Mouse (Mus musculus): Measurements from ENCODE around the gene Ifitm6.
"Not testable (repeated sequence)": the region's sequence is repeated elsewhere in the genome, so short reads cannot be mapped to it uniquely, and the experiment has no call there.

The Ifitm6 gene

DNA sequence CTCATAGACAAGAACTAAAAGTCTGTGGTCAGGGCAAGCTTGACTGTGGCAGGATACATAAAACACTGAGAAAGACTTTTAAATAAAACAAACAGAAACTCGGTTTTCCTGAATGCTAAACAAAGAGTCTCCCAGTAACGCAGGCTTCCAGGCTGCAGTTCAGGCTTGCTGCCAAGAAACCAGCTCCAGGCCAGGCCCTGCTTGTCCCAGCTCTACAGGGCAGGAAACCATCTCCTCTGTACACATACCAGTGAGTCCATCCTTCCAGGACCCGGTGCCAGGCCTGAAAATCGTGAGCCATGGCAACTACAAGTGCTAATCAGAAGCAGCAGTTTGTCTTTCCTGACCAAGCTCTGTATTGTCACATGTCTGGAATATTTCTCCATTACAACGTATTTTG lies 23.9 kb upstream of the Ifitm6 start:
- DNase-seq (ENCODE audit: extremely low spot score, low read depth, low spot score), result no peak

DNA sequence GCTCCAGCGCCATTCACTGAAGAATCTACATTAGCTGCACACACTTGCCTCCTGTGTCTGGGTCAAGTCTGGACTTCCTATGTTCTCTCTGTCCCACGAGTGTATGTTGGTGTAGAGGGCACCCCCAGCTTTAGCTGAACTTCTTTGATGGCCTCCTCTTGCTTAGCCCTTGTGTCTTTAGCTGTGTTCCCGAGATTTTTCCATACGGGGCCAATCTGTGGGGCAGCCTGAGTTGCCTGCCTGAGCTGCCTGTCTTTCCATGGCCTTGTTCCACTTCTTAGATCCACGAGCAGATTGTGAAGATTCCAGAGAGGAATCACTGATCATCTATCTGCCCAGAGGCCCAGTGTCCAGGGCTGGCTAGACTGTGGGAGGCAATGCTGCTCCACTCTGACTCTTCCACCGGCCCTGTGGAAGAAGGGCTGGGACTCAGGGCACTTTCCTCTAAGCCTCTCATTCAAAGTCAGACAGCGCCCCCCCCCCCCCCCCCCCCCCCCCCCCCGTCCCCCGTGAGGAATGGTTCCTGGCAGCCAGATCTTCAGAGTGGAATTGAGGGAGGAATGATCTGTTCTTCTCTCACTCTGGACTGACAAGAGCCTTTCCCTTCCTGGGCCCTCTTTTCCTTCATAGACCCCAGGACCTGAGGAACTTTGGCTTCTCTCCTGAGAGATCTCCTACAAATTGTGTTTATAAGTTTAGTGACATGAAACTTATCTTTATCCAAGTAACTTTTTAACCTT lies 23.3 kb upstream of the Ifitm6 start:
- DNase-seq (ENCODE audit: extremely low spot score, low read depth, low spot score), result no peak

DNA sequence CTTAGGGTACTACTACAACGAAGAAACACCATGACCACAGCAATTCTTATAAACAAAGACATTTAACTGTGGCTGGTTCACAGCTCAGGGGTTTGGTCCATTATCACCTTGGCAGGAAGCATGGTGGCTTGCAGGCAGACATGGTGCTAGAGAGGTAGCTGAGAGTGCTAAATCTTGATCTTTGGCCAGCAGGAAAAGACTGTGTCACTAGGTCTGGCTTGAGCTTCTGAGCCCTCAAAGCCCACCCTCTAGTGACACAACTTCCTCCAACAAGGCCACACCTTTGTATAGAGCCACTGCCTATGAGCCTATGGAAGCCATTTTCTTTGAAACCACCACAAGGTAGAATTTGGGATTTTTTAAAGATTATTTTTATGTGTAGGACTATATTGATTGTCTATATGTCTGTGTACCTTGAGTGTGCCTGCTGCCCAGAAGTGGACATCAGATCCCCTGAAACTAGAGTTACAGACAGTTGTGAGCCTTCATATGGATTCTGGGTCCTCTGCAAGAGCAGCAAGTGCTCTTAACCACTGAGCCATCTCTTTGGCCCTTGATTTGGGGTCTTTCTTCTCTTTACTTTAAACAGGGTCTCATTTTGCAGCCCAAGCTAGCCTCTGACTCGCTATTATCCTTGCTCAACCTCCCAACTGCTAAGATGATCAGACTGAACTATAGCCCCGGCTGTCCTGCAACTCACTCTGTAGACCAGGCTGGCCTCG lies 21.8 kb upstream of the Ifitm6 start:
- DNase-seq (ENCODE audit: extremely low spot score, low read depth, low spot score), result no peak

DNA sequence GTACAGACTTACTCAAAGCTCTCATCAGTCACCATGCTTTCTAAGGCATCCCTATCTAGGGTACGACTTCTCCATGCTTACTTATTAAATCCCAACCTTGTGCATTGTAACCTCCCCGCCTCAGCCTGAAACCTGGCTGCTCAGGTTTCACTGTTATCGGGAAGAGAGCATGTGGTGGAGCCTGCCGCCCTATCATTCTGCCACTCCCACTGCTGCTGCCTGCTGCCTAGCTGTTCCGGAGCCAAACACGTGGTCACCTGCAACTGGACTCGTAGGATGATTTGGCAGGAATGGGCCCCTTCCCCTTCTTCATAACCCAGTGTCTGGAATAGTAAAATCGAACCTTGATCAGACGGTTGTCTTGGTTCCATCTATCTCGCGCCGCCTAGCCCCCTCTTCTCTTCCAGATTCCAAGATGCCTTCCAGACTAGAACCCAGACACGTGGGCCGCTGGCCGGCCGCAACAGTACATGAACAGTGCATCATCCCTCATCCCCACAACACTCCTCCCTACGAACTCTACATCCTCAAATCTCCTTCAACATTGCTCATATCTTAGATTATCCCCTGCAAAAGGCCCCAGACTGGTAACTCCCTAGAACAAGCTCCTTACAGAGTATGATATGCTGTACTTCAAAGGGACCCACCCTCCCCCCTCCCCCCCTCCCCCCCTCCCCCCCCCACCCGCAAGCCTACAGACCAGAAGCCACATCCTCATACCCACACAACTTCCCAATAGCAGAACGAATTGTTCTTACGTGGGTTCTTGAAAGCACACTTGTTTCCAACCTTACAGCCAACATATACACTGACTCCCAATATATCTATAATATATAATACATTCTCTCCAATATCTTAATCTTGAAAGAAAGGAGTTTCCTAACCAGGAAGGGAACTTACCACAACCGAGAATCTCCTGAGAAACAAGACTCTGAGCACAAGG lies 20.6 kb upstream of the Ifitm6 start:
- no peak for DNase-seq (ENCODE audit: extremely low spot score, low read depth, low spot score)

DNA sequence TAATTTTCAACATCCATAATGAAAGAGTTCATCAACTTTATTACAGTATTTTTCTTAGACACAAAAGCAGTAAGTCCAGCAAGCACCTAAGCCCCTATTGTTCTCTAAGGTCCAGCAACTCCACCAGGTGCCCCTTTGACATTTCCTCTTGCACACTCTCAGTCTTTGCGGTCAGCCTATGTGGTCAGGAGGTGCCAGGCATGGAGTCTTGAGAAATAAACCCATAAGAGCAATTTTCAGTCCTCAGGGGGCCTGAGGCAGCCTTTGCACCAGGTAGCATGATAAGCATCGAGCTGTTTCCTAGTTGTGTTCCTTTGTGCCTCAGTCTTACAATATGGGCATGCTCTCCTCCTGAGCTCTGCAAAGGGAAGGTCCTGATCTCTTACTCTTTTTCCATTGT lies 18.9 kb upstream of the Ifitm6 start:
- not testable (repeated sequence) for DNase-seq (ENCODE audit: extremely low spot score, low read depth, low spot score)

DNA sequence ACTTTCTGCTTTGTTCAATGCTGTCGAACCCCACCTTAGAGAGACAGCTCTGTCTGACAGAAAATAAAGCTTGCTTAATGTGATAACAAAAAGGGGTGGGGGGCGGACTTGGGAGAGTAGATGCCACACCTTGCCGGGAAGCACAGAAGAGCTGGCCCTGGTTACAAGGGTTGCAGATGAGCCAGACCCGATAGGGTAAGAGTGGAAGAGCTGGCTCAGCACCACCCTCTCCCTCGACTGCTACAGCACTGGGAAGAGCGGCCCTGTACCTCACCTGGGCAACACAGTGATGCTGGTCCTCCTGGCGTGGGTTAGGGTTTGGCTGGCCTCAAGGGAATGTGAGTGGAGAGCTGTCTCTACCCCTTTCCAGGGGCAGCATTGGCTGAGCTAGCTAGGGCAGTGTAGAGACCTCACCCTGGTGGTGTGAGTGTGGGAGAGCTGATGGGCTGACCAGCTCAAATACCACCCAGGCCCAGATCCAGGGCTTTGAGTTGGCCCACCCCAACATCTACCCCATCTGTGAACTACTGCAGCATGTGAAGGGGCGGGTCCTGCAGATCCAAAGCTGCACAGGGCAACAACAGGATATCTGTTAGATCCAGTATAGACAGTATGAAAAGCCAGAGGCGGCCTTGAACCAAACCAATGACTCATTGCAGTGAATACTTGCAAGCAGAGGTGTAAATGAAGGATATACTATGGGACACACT lies 14.9 kb upstream of the Ifitm6 start:
- DNase-seq (ENCODE audit: extremely low spot score, low read depth, low spot score), result no peak

DNA sequence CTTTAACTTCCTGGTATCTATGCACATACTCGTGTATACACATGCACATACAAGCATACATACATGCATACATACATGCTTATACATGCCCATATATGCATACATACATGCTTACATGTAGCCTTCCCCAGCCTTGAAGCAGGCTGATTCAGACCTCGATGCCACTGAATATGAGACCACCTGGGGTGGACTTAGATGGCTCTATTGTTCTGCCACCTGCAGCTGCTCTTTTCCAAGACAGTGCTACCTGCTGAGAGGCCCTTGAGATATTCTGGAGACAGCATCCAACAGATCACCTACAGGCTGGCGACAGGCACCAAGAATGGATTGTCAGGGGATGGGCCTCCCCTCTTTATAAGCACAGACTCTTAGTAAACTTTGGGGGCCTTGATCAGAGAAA lies 12.7 kb upstream of the Ifitm6 start:
- DNase-seq (ENCODE audit: extremely low spot score, low read depth, low spot score), result no peak

DNA sequence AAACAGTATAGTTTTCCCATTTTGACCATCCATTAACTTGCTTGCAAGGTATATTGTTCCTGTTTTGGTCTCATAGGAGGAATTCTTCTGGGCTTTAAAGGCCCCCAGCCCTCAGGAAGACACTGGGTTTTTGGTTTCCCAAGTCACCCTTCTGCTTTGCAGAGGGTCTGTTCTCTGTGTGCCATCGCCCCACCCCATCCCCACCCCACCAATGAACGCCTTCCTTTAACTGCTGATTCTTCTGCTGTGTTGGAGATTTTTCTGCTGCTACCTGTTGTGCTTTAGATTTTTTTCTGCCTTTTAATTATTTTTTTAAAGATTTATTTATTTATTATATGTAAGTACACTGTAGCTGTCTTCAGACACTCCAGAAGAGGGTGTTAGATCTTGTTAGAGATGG lies 11.1 kb upstream of the Ifitm6 start, which contains the start of gene Gm17387:
Gene Gm17387 (plus strand): TSS at position 301 of the 400 bp plus-strand sequence.
- DNase-seq (ENCODE audit: extremely low spot score, low read depth, low spot score), result no peak

DNA sequence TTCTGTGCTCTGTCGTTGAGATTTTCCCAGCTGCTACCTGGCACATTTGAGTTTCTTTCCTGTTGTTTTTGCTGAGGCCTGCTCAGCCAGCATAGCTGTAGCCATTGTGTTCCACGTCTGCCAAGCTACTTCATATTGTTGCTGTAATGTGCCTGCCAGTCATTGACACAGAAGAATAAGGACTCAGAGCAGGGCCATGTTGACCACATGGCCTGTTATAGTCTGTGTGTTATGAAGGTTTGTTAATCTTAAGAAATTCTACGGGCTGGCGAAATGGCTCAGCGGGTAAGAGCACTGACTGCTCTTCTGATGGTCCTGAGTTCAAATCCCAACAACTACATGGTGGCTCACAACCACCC lies 9.0 kb upstream of the Ifitm6 start:
- no peak for DNase-seq (ENCODE audit: extremely low spot score, low read depth, low spot score)

DNA sequence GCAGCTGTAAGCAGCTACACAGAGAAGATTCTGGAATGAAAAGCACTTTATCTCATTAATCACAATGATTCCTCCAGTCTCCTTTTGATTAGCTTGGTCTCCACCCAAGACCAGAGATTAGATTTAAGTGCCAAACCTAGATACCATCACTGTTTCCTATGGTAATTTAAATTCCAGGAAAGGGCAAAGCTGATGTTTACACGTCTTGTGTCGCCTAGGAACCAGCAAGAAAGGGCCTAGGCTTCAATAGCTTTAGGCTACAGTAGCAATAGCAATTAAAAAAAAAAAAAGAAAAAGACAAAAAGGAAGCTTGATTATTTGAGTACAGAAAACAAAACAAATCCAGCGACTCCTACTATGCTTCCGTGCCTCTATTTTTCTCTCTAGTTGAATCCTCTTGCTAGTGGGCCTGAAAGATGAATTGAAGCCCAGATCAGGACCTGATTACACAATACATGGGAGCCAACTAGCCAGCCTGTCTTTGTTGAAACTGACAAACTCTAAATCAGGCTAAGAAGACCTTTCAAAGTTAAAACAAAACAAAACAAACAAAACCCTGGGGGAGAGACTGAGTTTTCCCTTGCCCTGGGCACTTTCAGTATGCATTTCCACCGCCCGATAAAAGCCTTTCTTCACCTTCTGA lies 8.5 kb upstream of the Ifitm6 start:
- DNase-seq (ENCODE audit: extremely low spot score, low read depth, low spot score), result no peak

DNA sequence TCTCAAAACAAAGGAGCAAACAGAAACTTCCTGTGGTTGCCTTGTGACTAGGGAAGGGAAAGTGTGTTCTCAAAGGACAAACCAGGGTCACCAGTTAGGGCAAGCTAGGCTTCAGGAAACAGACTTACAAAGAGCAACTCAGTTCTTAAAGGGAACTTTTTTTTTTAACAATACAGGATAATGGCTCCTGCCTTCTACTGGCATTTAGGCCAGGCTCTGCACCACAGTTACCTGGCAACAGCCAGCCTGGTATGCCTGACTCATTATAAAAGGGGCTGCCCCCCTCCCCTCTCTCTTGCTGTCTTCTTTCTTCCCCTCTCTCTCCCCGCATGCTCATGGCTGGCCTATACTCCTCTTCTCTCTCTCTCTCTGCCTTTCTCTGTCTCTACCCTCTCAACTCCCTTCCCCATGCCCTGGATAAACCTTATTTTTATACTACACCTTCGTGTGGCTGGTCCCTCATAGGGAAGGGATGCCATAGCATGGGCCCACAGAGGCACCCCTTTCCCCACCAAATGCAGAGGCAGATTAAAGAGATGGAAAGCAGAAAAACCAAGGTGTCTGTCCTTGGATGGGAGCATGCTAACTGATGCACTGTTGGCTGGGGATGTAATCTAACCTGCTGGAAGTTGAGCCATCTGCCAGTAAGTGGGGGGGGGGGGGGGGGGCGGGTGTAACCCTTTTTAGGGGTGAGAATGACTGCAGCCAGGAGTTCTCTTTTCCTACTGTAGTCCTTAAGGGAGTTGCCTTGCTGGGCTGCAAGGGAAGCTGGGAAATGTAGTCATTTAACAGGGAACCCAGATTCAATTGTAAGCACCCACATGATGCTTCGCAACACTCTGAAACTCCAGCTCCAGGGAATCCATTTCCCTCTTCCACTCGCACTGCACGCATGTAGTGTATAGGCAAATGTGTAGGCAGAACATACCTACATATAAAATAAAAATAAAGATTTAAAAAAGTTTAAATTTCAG lies 7.4 kb upstream of the Ifitm6 start:
- no peak for DNase-seq (ENCODE audit: extremely low spot score, low read depth, low spot score)

DNA sequence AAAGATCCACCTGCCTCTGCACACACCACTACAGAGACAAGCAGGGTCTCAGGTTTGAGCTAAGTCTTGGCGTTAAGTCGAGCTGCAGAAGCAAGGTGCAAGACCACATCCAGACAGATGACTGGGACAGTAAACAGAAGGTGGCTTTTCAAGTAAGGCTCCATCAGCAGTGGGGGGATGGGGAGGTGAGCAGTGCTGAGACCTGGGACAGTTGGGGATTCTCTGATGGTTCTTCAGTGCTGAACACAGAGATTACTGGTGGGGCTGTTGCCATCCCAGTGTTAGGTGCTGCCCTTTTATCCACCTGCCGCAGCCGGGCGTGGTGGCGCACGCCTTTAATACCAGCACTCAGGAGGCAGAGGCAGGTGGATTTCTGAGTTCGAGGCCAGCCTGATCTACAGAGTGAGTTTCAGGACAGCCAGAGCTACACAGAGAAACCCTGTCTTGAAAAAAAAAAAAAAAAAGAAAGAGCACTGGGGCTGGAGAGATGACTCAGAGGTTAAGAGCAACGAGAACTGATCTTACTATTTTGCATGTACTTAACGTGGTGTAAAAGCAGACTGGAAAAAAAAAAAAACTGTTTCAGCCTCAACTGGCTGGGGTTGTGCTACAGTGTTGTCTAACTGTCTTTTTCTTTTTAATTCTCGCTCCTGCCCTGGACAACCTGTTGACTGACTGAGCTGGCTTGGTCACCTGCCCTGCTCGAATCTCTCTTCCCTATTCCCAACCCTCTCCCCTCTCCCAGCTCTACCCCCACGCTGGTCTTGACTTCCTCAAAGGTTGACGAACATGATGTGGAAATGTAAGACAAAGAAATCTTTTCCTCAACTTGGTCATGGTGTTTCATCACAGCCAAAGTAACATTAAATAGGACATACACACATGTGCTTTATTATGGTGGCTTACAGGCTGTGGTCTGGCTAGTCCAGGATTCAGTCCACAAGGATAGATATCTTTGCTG lies 4.0 kb upstream of the Ifitm6 start:
- DNase-seq (ENCODE audit: extremely low spot score, low read depth, low spot score), result no peak

DNA sequence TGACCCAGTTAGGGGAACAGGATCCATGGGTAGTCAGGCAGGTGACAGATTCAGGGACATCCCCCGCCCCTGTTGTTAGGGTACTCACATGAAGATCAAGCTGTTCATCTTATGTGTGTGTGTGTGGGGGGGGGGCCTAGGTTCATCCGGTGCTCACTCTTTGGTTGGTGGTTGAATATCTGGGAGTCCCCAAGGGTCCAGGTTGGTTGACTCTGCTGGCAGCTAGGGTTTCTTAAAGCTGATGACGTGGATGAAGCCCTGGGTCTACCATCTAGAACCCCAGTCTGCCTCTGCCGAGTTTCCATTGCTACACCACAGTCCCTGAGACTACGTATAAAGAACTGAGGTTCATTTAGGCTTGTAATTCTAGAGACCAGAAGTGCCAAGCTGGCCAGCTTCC lies 1.3 kb upstream of the Ifitm6 start:
- no peak for DNase-seq (ENCODE audit: extremely low spot score, low read depth, low spot score)

DNA sequence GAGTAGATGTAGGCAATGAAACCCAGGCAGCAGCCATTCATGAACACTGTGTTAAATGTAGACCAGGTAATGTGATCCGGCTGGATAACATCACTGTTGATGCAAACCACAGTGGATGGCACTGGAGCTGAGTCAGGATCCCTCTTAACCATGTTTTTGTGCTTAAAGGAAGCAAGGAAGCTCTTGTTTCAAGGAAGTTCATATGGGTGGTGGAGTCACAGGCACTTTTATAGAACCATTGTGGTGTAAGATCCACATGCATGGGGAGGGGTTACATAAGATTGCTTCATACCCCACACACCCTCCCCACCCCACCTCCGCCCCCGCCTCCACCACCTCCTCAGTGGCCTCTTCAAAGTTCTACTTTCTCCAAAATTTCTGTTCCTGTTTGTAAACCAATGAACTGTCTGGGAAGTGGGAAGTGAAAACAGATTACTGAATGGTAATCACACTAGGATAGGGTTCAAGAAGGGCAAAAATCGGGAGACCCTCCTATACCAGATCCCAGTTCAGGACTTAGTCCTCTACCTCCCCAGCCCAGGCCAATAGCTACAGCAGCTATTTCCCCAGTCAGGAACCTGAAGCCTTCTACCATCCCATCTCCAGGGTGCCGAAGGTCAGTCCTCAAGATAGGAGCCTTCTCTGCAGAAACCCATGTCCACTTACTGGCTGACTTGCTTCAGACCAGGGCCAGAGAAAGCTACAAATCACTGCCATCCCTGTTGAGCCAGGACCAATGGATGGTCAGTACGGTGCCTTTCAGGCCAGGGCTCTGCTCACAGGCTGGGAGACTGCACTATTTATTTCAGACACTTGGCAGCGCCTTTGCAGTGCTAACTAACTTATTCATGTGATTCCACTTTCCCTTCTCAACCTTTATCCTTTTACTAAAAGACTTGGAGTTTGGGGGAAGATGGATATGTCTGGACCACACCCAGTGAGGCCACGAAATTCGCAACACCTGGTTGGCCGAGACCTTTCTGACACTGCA lies 722 bp downstream of the Ifitm6 start:
- DNase-seq (ENCODE audit: extremely low spot score, low read depth, low spot score), result no peak

DNA sequence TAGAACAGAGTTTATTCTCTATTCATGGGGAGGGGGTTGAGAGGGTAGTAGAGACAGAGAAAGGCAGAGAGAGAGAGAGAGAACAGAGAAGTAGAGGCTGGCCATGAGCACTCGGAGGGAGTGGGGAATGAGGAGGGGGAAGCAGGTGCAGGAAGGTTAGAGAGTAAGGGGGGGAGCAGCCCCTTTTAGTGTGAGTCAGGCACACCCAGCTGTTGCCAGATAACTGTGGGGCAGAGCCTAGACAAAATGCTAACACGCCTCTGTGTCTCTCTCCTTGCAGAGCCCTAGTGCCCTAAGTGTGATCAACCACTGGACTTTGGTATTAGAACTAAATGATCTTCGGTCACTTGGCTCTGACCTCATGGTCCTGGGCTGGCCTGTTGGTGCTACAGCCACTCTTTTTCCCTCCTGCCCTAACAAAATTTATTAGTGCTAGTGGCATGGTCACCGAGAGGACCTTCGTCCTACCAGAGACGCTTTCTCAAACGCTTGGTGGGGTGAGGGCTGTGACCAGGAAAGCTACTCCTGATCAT lies 6.4 kb downstream of the Ifitm6 start:
- no peak for DNase-seq (ENCODE audit: extremely low spot score, low read depth, low spot score)

DNA sequence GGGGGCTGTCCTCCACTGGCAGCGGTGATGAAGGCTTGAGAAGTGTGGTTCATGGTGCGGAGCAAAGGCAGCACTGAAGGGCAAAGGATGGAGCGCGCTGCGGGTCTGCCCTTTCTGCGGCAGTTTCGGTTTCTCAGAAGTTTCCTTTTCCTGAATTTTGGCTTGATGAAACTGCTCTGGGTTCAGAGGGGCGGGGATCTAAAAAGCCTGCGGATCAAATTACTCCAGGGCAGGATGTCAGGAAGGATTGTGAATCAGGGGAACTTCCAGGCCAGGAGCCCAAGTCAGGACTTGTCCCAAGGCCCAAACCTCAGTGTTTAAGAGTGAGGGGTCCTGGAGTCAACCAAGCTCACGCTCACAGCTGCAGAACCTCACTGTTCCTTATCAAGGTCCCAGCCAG lies 7.1 kb downstream of the Ifitm6 start, which contains the start of gene Ifitm3:
Gene Ifitm3 (minus strand): TSS at position 178 of the 400 bp plus-strand sequence.
- DNase-seq (ENCODE audit: extremely low spot score, low read depth, low spot score), result no peak

DNA sequence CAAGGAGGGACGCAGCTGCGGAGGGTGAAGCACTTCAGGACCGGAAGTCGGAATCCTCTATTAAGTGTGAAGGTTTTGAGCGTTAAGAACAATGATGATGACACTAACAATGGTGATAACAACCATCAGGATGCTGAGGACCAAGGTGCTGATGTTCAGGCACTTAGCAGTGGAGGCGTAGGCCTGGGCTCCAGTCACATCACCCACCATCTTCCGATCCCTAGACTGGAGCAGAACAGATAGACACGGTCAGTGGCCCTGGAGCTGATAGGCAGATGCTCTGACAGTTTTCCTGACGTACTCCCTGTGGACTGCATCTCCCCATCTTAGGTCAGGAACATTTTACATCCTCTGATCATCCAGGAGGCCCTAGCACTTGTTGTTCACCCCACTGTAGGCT lies 8.1 kb downstream of the Ifitm6 start:
- DNase-seq (ENCODE audit: extremely low spot score, low read depth, low spot score), result no peak
